Mouse (Mus musculus) layer of hippocampus, postnatal 25 days (tissue): Measurements from ENCODE around the gene Abca4. TPM values are rescaled to one million over a fixed set of nuclear protein-coding genes. Genes with fewer than 3 reads are reported as not detected.
A peak's percentile ranks its signal among the peaks of the same experiment; 100 is the strongest.

Experiments
- DNase-seq, 2 experiments: peaks; one replicate each; pipeline ENCODE4 v3.0.0; 2022; ENCODE audit warnings: mixed read lengths in 2 of 2, low spot score in 1 of 2; ENCODE audit errors: extremely low spot score in 1 of 2
- total RNA-seq, 2 experiments: library from RNA; stranded (reverse); gene quantifications; 2 replicates each; pipeline ENCODE4 v1.2.3; 2021

Abca4 gene
- 1 to 10 TPM in 1 of 2 experiments, under 1 TPM in 1; 0.98 to 2.3 TPM for total RNA-seq

DNA sequence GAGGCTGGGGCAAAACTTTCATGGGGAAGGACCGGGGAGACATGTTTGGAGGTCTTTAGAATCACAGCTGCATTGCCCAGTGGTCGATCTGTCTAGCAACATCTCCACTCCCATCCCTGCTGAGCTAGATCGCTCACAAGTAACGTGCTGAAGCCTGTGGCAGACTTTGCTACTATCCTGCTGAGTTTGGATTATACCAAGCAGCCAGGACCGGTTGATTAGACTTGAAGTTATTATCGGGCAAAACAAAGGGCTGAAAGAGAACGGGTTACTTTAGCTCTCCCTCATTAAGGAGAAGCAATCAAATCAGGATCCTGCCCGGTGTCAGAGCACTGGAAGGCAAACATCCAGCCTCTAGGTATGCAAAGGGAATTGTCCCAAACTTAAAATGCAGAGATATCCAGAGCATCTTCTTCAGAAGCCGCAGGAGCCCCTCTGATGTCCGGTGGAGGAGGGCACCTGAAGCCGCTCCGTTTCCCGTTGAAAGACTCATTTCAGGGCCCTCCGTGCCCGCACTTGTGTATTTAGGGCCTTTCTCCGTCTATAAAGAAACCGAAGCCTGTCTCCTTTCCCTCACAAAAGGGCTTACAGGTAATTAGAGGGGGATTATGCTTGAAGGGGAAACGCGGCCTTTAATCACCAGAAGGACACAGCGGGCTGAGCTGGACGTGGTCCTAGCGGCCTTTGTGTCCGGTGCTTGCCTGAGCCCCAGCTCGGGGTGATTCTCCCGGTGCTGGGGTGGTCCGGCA, at the start of gene Abca4:
TSS of gene Abca4 (plus strand) at position 645 of the 749 bp plus-strand sequence.
- no peak for DNase-seq

DNA sequence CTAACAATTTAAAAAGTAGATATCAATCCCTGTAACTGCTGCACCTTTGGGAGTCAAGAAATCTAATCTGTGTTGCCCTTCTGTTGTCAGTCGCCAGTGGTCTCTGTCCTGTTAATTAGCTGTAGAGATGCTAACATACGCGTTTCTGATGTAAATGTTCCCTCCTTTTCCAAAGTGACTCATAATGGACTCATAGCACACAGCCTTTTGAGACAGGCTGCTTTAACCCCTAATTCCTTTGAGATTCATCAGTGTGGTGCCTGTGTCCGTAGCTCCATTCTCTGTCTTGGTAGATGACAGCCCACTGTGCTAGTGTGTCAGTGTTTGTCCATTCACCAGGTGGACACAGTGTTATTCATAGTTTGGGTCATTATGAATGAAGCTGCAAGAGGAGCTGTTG, 49.1 kb upstream of the Abca4 start:
- DNase-seq = no peak

DNA sequence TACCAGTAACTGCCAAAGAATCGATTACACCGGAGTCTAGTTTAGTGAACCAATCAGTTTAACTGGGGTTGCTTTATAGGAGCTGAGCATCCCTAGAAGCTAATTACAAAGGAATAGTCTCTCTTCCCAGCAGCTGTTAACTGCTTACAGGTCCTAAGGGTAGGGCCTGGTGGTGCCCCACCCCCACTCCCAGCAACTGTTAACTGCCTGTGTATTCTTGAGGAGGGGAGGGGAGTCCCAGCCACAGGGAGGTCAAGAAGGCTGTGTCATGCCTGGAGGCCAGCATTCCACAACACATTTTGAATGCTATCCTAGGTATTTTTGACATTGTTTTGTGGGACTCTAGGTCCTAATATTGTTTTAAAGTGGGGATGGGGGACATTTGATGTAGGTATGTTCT, 44.3 kb upstream of the Abca4 start:
- no peak for DNase-seq

DNA sequence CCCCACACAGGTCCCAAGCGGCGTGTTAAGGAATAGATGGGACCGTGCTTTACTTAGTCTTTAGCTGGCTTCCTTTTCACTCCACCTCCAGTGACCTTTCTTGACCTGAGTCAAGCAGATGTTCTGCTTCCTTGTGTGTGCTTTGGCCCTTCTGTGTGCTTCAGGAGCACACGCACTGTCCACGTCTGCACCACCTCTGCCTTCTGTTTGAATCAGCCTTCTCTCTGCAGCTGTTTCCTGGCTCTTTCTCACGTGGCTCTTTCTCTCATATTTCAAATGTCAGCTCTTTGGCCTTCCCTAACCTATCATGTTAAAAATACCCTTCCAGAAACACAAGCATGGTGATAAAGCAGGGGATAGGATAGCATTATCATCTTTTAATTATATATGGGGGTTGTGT, 42.7 kb upstream of the Abca4 start:
- no peak for DNase-seq

DNA sequence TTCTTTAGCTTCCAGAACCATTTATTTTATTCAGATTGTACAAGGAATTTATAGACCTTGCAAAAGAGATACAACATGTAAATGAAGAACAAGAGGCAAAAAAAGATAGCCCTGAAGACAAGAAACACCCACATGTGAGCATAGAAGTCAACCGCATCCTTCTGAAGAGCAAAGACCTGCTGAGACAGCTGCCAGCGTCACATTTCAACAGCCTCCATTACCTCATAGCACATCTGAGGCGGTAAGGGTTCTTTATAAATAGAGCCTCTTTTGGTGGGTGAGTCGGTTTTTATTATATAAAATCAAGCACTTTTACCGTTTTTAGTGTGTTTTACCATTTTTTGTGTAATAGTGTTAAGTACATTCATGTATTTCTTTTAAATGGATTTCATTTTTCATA, 34.4 kb upstream of the Abca4 start:
- DNase-seq = no peak

DNA sequence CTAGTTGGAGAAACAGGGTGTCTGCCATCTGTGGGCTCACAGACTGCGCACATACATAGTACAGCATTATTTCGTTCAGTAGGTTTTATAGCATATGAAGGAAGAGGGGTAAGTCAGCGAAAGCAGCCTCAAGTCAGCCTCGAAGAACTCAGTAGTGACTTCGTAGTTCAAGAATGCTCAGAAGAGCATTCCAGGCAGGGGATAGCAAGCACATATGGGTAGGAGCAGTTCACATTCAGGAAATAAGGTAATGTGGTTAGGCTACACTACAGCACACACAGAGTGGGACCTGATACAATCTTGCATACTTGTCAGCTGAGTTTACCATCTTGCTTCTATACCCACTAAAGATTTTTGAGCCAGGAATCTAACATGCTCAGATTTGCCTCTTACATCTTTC, 34.0 kb upstream of the Abca4 start:
- no peak for DNase-seq

DNA sequence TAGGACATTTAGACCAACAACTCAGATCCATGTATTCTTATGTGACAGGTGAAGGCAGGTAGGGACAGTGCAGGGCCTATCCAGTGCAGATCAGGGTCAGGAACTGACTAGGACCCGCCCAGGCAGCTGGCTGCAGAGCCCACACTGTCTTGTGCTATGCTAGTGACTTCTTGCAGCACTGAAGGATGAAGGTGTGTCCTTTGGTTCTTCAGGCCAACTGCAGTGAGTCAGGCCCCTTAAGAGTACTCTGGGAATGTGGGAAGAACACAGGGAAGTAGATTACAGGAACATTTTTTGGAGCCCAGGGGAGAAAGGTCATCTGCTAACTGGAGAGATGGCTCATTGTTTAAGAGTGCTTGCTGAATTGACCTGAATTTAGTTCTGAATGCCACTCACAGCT, 31.8 kb upstream of the Abca4 start:
- DNase-seq = no peak

DNA sequence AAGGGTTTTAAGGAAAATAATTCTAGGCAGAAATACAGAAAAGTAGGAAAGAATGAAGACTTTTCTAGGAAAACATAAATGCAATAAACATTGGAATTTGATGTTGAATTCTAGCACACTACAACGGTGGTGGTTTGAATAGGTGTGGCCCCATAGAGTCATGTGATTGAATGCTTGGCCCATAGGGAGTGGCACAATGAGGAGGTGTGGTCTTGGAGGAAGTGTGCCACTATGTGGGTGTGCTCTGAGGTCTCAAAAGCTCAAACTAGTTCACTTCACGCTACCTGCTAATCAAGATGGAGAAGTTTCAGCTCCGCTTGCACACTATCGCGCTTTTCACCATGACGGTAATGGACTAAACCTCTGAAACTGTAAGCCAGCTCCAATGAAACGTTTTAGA, 25.8 kb upstream of the Abca4 start:
- DNase-seq = no peak

DNA sequence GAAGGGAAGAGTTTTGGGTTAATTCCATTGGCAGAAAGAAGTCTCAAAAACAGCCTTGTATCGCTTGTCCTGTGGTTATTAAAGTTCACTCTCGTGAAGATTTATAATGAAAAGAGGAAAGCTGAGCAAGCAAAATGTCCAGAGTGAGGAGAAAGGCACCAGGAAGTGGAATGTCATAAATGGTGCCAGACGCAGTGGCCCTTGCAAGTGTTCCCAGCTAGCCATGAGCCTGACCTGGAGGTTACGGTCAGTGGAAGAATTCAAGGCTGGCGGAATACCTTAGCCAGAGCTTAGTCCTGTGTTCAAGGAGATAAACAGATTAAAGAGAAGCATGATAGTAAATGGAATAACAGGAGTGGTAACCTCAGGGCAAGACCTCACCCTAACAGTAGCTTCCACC, 25.1 kb upstream of the Abca4 start:
- no peak for DNase-seq

DNA sequence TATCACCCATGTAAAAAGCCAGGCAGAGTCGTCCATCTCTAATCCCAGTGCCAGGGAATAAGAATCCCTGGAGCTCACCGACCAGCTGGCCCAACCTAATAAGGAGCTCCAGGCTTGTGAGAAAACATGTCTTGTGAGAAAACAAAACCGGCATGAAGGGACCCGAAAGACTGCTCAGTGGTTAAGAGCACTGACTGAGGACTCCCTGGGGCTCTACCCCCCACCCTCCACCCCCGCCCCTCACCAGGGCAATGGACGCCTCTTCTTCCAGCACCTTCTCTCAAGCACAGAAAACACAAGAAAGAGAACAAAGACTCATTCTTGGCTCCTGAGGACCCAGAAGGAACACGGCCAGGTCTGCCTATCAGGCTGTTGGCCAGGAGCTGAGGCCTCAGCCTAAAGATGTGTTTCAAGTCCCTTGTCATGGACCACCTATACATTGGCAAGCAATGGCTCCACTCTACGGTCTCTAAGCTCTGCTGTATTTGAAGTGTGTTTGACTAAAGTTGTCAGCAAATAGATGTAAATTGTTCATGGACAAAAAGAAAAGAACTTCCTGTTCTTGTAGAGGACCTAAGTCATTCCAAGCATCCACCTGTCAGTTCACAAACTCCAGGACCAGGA, 23.1 kb upstream of the Abca4 start:
- DNase-seq = no peak

DNA sequence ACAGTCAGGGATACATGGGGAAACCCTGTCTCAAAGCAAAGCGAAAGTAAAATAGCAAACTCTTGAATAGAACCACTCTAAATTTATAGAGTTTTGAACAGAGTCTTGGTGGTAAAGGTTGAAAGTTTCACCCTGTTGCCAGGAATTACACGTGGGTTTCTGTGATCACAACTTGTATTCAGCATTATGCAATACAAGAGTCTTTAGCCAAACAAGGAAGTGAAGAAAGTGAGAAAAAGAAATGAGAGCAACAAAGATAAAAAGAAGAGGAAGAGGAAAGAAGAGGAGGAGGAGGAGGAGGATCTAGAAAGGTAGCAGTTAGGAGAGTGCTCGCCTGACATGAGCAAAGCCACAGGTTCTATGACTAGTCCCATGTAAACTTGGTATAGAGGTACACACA, 21.9 kb upstream of the Abca4 start:
- DNase-seq = no peak

DNA sequence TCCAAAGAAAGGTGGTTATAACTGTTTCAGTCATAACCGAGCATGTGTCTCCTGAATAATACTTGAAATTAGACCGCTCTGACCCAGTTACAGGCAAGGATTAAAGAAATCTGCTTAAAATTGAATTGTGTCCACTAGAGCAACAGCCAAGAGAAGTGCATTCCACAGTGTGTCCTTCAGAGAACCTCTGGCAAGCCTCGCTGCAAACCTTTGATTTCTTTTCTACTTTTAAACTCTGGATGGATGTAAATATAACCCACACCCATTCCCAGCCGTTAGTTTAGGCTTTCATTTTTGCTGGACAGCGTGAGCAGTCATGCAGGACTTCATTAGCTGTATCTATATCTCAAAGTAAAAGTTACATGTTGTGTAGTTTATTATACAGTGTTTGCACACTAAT, 17.6 kb upstream of the Abca4 start:
- DNase-seq = no peak

DNA sequence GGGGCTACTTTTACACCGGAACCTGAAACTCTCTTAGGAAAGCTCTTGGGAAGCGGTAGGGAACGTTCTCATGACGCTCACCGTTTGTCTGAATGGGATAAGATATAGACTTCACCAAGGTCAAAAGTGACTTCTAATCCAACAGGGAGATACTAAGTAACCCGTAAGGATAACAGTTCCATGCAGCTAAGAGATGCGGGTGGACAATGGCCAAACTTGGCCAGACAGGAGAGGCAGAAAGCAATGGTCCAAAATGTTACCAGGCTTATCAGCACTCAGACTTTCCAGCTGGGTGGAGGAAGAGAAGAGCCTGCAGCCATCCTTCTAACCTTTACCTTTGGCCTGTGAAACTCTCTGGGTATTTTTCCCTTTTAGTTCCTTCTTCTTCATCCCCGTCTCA, 16.5 kb upstream of the Abca4 start:
- no peak for DNase-seq

DNA sequence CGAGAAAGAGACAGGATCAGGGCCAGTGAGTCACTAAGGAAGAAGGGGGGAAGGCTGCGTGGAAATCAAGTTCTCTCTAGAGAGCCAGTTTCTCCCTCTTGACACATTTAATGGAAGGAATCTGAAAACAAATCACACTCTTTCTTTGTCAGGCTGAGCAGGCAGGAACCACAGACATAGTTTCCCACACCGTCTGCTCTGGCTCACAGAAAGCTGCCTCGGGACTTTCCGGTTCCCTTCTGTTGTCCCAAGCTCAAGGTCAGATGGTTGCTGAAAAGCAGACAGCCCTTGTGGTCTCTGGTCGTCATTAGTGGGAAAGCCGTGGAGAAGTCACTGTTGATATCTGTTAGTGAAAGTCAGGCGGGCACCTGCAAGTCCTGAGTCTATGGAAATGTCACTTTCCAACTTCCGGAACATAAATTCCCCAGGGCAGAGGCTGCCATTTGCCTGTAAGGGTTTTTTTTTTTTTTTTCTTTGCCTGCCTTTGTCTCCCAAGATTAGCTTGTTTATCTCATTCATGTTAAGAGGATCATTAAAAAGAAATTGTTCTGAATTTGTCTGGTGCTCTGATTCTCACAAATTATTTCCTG, 10.9 kb upstream of the Abca4 start:
- no peak for DNase-seq

DNA sequence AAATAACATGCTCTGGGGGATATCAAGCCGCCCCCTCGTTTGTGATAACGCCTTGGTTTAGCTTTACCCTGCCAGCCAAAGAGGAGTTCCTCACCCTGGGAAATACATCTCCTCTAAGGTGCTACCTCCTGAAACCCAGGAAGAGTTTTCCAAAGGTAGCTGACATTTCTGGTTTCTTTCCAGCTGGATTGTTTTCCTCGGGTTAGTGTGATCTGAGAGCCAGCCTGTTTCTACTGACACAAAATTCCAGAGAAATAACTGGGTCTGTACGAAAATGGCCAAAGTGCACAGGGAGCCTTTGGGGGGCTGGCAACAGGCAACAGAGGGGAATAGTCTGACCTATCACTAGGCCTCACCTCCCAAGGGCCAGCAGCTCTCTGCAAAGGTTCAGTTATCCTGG, 10.0 kb upstream of the Abca4 start:
- no peak for DNase-seq

DNA sequence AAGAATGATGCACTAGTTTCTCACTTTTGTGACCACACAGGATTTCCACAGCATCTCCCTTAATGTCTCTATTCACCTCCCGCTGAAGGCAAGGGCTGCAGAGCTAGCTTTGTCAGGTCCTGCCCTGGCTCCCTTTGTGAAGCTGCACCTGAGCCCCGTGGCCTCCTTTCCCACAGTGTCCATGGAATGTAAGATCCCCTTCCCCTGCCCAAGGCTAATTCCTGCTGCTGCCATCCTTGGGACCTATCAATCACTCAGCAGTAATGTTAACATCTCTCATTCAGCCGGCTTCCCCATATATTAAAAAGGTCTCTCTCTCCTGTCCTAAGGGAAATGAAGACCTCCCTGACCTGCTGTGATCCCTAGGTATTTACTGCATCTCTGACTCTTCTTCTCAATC, 9.2 kb upstream of the Abca4 start:
- no peak for DNase-seq

DNA sequence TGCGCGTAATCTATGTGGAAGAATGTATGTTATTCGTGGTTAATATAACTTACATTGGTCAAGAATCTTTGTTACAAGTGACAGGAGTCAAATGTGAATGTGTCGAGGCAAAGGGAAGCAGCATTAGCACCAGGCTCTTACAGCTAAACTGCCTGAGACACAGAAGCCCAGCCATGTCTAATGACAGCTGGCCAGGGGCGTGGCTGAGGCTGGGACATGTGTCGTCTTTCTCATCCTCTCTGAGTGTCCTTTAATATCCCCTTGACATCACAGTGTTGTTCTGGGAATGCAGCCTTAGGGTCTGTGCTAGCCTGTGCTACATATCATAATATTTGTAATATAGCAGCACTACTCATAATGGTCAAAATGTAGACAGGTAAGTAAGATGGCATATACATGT, 3.7 kb upstream of the Abca4 start:
- no peak for DNase-seq

DNA sequence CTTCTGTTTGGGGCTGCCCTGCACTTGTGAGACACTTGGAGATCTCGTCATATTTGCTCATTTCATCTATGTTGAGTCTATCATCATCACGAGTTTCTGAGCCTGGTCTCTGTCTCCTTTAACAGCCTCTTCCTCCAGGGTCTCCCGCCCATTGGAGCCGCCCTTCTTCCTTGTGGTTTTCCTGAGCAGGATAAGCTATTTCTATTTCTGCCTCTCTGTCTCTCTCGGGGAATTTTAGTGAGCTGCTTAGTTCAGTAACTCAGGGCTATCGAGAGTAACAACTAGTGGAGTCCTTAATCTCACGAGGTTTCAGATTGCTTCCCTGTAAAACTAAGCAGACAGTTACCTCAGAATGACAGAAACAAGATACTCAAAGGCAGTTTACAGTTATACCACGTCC, 1.1 kb upstream of the Abca4 start:
- DNase-seq = no peak

DNA sequence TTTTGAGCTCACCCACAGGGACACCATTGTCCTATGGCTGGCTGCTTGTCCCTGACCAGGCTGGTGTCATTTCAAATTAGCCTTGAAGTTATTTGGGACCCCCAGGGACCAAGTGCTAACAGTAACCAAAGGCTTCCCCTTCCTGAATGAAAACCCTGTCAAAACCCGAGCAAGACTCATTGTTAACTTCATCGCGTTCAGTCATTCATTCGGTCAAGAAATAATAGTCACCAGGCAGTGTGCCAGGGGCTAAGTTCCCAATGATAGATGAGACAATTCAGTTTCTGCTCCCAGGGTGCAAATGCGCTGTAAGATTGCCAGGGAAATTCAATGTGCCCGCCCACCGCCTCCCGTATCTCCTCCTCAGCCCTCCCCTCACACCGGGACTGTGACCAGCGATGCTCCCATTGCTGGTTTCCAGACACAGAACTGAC, 2.0 kb downstream of the Abca4 start:
- no peak for DNase-seq

DNA sequence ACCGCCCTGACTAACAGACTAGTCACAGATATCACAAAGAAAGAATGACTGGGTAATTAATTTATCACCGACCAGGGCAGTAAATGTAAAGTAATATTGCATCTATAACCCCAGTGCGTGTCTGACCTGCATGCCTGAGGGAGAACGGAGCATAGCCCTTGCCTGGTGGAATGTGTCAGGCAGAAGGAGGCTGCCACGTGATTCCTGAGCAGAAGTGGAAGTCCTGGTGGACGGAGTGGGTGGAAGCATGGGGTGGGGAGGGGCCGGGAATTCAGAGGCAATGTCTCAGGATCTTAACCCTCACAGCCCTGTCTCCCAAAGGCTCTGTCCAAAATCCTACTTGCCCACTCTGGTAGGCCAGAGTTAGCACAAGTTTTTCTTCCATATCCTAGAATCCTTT, 3.2 kb downstream of the Abca4 start:
- no peak for DNase-seq

DNA sequence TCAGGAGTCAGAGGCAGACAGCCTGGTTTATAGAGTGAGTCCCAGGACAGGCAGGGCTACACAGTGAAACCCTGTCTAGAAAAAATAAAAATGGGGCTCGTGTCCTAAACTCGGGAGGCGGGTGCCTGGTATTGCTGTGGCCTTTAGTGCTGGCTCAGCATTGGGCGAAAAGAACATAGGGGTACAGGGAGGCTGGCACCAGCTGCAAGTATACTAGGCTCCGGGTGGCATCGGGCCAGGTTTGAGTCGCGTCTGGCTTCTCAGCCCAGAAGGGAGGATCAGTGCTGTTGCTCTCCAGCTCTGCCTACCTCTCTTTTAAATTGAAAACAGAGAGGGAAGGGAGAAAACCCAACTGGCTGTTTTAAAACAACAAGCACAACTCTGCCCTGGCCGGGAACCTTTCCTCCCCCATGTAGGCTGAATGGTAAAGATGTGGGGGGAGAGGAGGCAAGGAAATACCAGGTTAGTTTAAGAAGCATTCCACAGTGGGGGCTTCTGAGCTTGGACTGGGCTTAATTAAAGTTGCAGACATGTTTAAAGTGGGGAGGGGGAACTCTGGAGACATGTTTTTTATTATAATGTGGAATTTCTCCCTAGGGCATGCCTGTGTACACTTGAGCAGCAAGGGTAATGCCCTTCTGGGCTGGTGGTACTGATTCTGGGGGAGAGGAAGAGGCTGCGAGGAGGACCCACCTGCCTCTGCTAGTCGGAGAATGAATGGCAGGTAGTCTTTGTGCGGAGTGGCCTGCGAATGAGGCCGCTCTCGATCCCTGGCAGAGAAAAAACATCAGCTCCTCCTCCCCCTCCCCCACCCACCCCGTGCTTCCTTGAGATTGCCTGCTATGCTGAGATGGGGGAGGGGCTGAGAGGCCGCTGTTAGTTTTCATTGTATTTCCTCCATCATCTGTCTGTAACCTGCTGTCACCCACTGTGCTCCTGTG, 3.9 kb downstream of the Abca4 start:
- DNase-seq = peak; percentile 51 to 73
